Comparison of ENCODE assay signal across 18 mouse cellular contexts in genomic region chr4:86543999-86544398, GRCm38 (mm10). TPM values are rescaled to one million over a fixed set of nuclear protein-coding genes. Genes with fewer than 3 reads are reported as not detected.
A peak's percentile ranks its signal among the peaks of the same experiment; 100 is the strongest.
DNase-seq lines count a peak whose midpoint lies in the region; ATAC-seq and TF ChIP-seq lines count a peak whose summit lies in the region.
"Had no signal": no experiment of that assay in that cellular context is flagged by ENCODE, and none has a peak within 500 bp of the region (broad histone marks: within the 10 kb centered on the region; RNA-seq: fewer than 3 reads in every experiment).

No protein-coding gene starts in this region.

- TF ChIP-seq POLR2A in olfactory bulb, adult 2 months (IDR thresholded peaks at IDR 0.05; ENCODE audit: insufficient read depth, low read depth, low read length) = no peak

- 35% methylated on average over 3 of the region's 3 CpGs for WGBS in kidney, embryonic 16.5 days
- 49% methylated on average over 3 of the region's 3 CpGs for WGBS in hindbrain, embryonic 14.5 days
- 24% methylated on average over 3 of the region's 3 CpGs for WGBS in olfactory bulb, adult 2 months

- H3K27me3 ChIP-seq in kidney, embryonic 16.5 days (ENCODE audit: insufficient read depth, low read length) = no peaks in the 10 kb centered on the region
- no peaks in the 10 kb centered on the region for H3K27me3 ChIP-seq in hindbrain, embryonic 14.5 days (ENCODE audit: control insufficient read depth, insufficient read depth, low read length)
- H3K27me3 ChIP-seq: hindbrain, embryonic 15.5 days had no signal

- 0 out of 2 replicates have a peak overlapping the region, but pooled peaks have one; percentile 6 for H3K27ac ChIP-seq in kidney, embryonic 16.5 days (ENCODE audit: low read length)
- H3K27ac ChIP-seq in hindbrain, embryonic 14.5 days = no peak overlapping the region
- peak overlapping the region; percentile 75 for H3K27ac ChIP-seq in olfactory bulb, adult 2 months (ENCODE audit: insufficient read depth, low read depth, low read length)
- H3K27ac ChIP-seq: hindbrain, embryonic 15.5 days had no signal

- no peak overlapping the region for H3K9ac ChIP-seq in kidney, embryonic 16.5 days (replicated peaks; ENCODE audit: low read length)
- no peak overlapping the region for H3K9ac ChIP-seq in hindbrain, embryonic 14.5 days
- H3K9ac ChIP-seq: hindbrain, embryonic 15.5 days had no signal

- TF ChIP-seq CTCF in olfactory bulb, adult 2 months (IDR thresholded peaks at IDR 0.05; ENCODE audit: insufficient read depth, low read depth, low read length) = no peak

- peaks cover 11% of the 10 kb centered on the region for H3K4me1 ChIP-seq in kidney, embryonic 16.5 days (ENCODE audit: insufficient read depth, low read length)
- H3K4me1 ChIP-seq in hindbrain, embryonic 14.5 days (replicated peaks; ENCODE audit: control insufficient read depth, insufficient read depth, low read length) = 0 out of 2 replicates have a peak, but pooled peaks cover 7% of the 10 kb centered on the region
- H3K4me1 ChIP-seq in olfactory bulb, adult 2 months (ENCODE audit: control insufficient read depth, insufficient read depth, low read length) = peaks cover 13% of the 10 kb centered on the region
- H3K4me1 ChIP-seq: hindbrain, embryonic 15.5 days had no signal

- H3K9me3 ChIP-seq in kidney, embryonic 16.5 days (ENCODE audit: low read length) = no peaks in the 10 kb centered on the region
- H3K9me3 ChIP-seq in hindbrain, embryonic 14.5 days (ENCODE audit: control insufficient read depth, low read length) = no peaks in the 10 kb centered on the region
- H3K9me3 ChIP-seq: hindbrain, embryonic 15.5 days had no signal

- no peak for DNase-seq in frontal cortex, adult 2 months (ENCODE audit: extremely low spot score in 1 of 2, low spot score in 1 of 2)
- no peak for DNase-seq in kidney, adult 11 months
- DNase-seq in hindbrain, embryonic 14.5 days (ENCODE audit: low spot score) = peak; percentile 46
- DNase-seq in urinary bladder, postnatal 10 days (ENCODE audit: low spot score) = no peak
- no peak for DNase-seq in ovary, postnatal 14 days (ENCODE audit: low spot score)
- DNase-seq: cerebellum, adult 11 months; cerebellum, postnatal 36 days; gastrocnemius, postnatal 25 days; kidney, postnatal 25 days; thymus, adult 18-20 months had no signal

- H3K4me2 ChIP-seq in kidney, embryonic 16.5 days (replicated peaks; ENCODE audit: low read depth, low read length) = no peak overlapping the region
- H3K4me2 ChIP-seq in hindbrain, embryonic 14.5 days (replicated peaks) = no peak overlapping the region
- H3K4me2 ChIP-seq: hindbrain, embryonic 15.5 days; liver, embryonic 11.5 days had no signal

- H3K36me3 ChIP-seq in kidney, embryonic 16.5 days (ENCODE audit: insufficient read depth, low read length) = no peaks in the 10 kb centered on the region
- H3K36me3 ChIP-seq in hindbrain, embryonic 14.5 days (replicated peaks; ENCODE audit: control insufficient read depth, insufficient read depth) = no peaks in the 10 kb centered on the region
- H3K36me3 ChIP-seq: hindbrain, embryonic 15.5 days had no signal

- no peak overlapping the region for H3K4me3 ChIP-seq in kidney, embryonic 16.5 days (ENCODE audit: low read length)
- no peak overlapping the region for H3K4me3 ChIP-seq in hindbrain, embryonic 14.5 days (replicated peaks; ENCODE audit: low read length)
- H3K4me3 ChIP-seq in olfactory bulb, adult 2 months (ENCODE audit: insufficient read depth, low read depth, low read length) = no peak overlapping the region
- H3K4me3 ChIP-seq: hindbrain, embryonic 15.5 days had no signal

- ATAC-seq in frontal cortex, adult (ENCODE audit: low TSS enrichment) = peak; percentile 68
- ATAC-seq in kidney, embryonic 16.5 days (ENCODE audit: low FRiP score, low TSS enrichment) = peak; percentile 73; the same call in 1 of the 2 replicates
- peak; percentile 51; the same call in 1 of the 2 replicates for ATAC-seq in hindbrain, embryonic 14.5 days (ENCODE audit: low FRiP score)

RNA-seq across cellular contexts. Expression of gene Saxo1, which starts 14.1 kb away (rescaled TPM):
- 0.06 and 0.10 TPM in 2 replicates for polyA plus RNA-seq in frontal cortex, adult 2 months (2012; rRNA removed)
- polyA plus RNA-seq in kidney, embryonic 16.5 days (2015; fragmentation: Nextera tagmentation; extraction: Ambion mirVana) = 0.09 and 0.17 TPM in 2 replicates
- not detected in 2 replicates for polyA plus RNA-seq in hindbrain, embryonic 14.5 days (2014; fragmentation: Nextera tagmentation; extraction: Ambion mirVana)
- polyA plus RNA-seq in olfactory bulb, adult 2 months (2012; ENCODE audit: insufficient read depth, insufficient read length, low replicate concordance, missing spikeins) = not detected in 2 replicates
- polyA plus RNA-seq: embryonic facial prominence, embryonic 11.5 days; hindbrain, embryonic 15.5 days; liver, embryonic 11.5 days; lung, embryonic 16.5 days; small intestine, adult 2 months had no signal

RNA-seq across cellular contexts. Expression of gene Rraga, which starts 31.5 kb away (rescaled TPM):
- polyA plus RNA-seq in frontal cortex, adult 2 months (2012; rRNA removed) = 109 and 132 TPM in 2 replicates
- 109 and 121 TPM in 2 replicates for polyA plus RNA-seq in kidney, embryonic 16.5 days (2015; fragmentation: Nextera tagmentation; extraction: Ambion mirVana)
- polyA plus RNA-seq in hindbrain, embryonic 14.5 days (2014; fragmentation: Nextera tagmentation; extraction: Ambion mirVana) = 145 TPM in 2 replicates
- polyA plus RNA-seq in olfactory bulb, adult 2 months (2012; ENCODE audit: insufficient read depth, insufficient read length, low replicate concordance, missing spikeins) = not detected in 2 replicates

Comparison
In these comparisons a context has a peak if more than half of its experiments do, and no peak if none do; other contexts are left out.
1. RNA of gene Rraga, which starts 31.5 kb away (polyA plus RNA-seq): 145 TPM in hindbrain, embryonic 14.5 days, 109 to 132 TPM in frontal cortex, adult 2 months and 109 to 121 TPM in kidney, embryonic 16.5 days; not detected in olfactory bulb, adult 2 months; every median in the first group is over 100 times any median in the second.
2. Peak in every context shown above with its lines, with median percentiles within 50 percentile points of each other: ATAC-seq.